Mouse (Mus musculus): ENCODE data around the gene Stmn1.

Gene Stmn1

GRCm38 (mm10) chr4:134511730-134512129 lies 43.6 kb downstream of the Stmn1 start:
- no peak for DNase-seq (ENCODE audit: low read depth, low spot score)

DNA sequence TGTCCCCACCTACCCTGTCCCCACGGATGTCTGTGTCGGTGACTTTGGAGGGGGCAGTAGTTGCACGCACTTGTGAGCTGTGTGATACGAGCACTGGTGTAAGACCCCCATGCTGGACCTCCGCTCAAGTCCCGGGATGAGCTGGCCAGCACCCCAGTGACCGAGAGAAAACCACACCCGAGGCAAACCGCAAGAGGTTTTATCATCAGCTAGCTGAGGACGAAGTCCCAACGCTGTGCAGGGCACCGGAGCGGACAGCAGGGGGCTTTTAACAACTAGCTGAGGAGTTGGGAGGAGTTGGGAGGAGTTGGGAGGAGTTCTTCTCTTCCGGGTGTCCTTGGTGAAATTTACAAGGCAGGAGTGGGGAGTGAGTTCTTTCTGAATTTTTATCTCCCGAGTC lies 44.7 kb downstream of the Stmn1 start:
- DNase-seq (ENCODE audit: low read depth, low spot score), result no peak

DNA sequence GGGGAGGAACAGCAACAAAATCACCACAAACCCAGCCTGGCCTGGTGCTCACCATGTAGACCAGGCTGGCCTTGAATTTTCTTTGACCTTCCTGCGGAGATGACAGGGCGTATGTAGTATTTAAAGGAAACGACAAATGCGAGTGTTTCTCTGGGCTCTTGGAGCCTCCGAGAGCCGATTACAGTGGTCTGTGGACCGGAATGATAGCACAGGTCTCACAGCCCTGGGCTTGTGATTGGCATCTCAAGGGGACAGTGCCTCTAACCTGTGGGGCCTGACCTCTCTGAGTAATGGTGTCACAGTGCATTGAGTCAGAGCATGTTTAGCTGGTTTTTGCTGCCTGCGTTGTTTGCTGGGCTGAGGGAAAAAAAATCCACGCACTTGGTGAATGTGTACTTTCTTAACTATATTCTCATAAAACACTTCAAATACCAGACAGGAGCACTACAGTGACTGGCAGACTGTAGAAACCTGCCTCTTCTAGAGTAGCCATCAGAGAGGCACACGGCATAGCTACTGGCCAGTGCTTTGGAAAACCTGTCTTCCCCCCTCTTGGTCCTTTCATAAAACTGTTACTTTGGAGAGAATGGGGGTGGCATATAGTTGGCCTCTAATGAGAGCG lies 46.3 kb downstream of the Stmn1 start:
- no peak for DNase-seq (ENCODE audit: low read depth, low spot score)

GRCm38 (mm10) chr4:134515614-134516013 lies 47.5 kb downstream of the Stmn1 start:
- DNase-seq (ENCODE audit: low read depth, low spot score), result no peak

DNA sequence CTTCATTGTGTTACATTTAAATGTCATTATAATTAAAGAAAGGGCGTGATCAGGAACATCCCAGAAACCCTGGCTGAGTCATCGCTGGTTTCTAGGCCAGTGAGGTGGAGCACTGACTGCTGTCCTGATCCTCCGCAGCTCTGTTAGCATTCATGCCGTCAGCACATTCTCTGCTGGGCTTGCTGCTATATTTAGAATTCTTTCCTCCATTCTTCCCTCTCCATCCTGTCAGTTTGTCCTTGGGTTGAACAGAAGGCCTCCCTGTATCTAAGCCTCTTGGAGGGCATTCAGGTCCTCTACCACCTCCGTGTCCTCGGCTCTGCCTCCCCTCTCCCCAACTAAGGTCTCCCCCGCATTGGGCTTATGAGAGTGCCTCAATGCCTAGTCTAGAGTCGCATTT lies 48.9 kb downstream of the Stmn1 start:
- no peak for DNase-seq (ENCODE audit: low read depth, low spot score)

DNA sequence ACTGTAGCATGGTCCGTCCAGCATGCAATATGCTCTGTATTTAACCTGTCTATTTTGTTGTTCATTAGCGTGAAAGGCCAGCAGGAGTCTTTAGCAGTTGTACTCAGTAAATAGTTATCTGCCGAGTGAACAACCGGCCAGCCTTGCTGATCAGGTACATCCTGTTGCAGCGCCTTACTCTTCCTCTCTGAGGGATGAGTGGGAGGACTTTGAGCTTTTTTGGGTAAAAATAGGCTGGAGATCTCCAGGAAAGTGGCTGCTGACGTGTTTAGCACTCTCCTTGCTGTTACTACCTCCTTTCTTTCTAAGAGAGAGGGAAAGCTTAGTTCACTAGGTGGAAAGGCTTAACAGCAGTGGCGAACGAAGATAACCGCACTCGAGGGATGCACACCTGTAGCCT lies 49.6 kb downstream of the Stmn1 start:
- DNase-seq (ENCODE audit: low read depth, low spot score), result no peak

DNA sequence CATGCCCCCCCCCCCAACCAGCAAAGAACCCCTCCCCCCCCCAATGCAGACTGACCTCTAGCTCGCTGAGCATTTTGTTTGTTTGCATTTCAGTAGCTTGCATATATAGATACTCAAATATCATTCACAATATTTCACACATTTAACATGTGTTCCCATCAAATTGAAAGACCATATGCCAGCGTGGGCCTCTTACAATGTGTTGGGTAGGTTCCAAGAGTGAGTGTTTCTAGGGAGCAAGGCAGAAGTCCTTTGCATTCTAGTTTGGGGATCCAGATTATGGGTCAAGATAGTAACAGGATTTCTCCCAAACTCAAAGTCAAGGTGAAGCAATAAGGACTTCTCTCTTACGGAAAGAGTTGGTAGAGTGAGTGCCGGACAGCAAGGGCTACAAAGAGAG lies 50.4 kb downstream of the Stmn1 start:
- DNase-seq (ENCODE audit: low read depth, low spot score), result no peak

DNA sequence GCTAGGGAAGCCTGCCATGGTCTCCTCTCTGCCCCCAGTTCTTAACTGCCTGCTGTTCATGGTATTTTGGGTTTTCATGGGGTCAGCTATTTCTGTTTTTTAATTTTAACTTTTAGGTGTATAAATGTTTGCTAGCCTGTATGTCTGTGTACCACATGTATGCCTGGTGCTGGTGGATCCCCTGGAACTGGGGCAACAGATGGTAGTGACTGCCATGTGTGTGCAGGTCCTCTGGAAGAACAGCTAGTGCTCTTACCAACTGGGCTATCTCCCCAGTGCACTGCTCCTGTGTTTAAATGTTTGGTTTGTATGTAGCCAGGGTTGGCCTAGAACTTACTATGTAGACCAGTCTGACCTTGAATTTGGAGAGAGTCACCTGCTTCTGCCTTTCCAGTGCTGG lies 51.2 kb downstream of the Stmn1 start:
- no peak for DNase-seq (ENCODE audit: low read depth, low spot score)
